Mouse (Mus musculus): ENCODE measurements around the gene Pck2.

Gene Pck2

DNA sequence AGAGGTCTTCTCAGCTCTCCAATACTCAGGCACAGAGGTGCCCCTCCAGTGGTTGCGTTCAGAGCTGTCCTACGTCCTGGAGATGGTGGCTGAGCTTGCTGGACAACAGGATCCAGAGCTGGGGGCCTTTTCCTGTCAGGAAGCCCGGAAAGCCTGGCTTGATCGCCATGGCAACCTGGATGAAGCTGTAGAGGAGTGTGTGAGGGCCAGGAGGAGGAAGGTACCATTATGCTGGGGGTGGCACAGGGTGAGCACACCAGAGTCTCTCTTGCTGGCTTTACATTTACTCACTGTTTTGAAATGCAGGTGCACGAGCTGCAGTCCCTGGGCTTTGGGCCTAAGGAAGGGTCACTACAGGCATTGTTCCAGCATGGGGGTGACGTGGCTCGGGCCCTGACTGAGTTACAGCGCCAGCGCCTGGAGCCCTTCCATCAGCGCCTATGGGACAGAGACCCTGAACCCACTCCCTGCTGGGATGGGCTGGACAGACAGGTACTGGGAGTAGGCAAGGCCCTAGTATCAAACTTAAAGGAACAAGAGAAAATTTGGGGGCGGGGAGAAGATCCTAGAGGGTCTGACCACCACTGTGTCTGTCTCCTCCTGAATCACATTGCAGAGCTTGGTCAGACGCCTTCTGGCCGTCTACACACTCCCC, 56.1 kb downstream of the Pck2 start:
- no peak for DNase-seq (ENCODE audit: extremely low spot score, low read depth, low spot score)

DNA sequence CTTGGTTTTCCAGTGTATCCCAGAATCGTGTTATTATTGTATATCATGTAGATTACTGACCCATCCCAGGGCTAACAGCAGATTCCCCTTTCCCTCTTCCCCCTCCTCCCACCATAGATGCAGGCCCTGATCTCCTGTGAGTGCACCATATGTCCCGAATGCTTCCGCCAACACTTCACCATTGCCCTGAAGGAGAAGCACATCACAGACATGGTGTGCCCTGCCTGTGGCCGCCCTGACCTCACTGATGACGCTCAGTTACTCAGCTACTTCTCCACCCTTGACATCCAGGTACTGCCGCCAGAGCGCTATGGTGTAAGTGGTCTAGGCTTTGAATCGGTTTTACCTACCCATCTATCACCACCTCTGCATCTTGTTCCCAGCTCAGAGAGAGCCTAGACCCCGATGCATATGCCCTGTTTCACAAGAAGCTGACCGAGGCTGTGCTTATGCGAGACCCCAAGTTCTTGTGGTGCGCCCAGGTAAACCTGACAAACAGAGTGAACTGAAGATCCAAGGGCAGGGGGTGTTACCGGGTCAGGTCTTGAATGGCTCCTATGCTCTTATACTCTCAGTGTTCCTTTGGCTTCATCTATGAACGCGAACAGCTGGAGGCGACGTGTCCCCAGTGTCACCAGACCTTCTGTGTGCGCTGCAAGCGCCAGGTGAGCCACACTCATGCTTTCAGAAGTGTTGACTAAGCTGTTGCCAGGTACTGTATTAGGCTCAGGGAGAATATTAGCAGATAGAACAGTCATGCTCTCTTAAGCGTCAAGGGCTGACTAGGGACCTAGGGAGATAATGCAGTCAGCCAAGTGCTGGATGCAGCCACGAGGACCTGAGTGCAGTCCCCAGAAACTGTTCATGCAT, 58.7 kb downstream of the Pck2 start:
- DNase-seq (ENCODE audit: extremely low spot score, low read depth, low spot score), result no peak

Measured in hindlimb bud, embryonic 11.5 days (tissue).